Mouse (Mus musculus): ENCODE measurements around the gene Wscd1.
"Not testable (repeated sequence)": the region's sequence is repeated elsewhere in the genome, so short reads cannot be mapped to it uniquely, and the experiment has no call there.

Gene Wscd1

GRCm38 (mm10) chr11:71769744-71770143 is 20.0 kb downstream of the Wscd1 start:
- DNase-seq (ENCODE audit: low spot score), result no peak

- DNase-seq (ENCODE audit: low spot score), result no peak
These were observed 20.8 kb downstream of the Wscd1 start for GRCm38 (mm10) chr11:71770479-71770878.

- no peak for DNase-seq (ENCODE audit: low spot score)
These were observed 21.4 kb downstream of the Wscd1 start for GRCm38 (mm10) chr11:71771074-71771473.

GRCm38 (mm10) chr11:71772056-71772455 is 22.3 kb downstream of the Wscd1 start:
- DNase-seq (ENCODE audit: low spot score), result no peak

- no peak for DNase-seq (ENCODE audit: low spot score)
These were observed 23.1 kb downstream of the Wscd1 start for GRCm38 (mm10) chr11:71772802-71773201.

GRCm38 (mm10) chr11:71773986-71774767 is 24.5 kb downstream of the Wscd1 start:
- DNase-seq (ENCODE audit: low spot score), result no peak

- no peak for DNase-seq (ENCODE audit: low spot score)
These were observed 25.3 kb downstream of the Wscd1 start for GRCm38 (mm10) chr11:71775056-71775455.

GRCm38 (mm10) chr11:71779642-71780041 is 29.9 kb downstream of the Wscd1 start:
- no peak for DNase-seq (ENCODE audit: low spot score)

- DNase-seq (ENCODE audit: low spot score), result no peak
These were observed 32.1 kb downstream of the Wscd1 start for GRCm38 (mm10) chr11:71781737-71782354.

- DNase-seq (ENCODE audit: low spot score), result no peak
These were observed 35.8 kb downstream of the Wscd1 start for GRCm38 (mm10) chr11:71785499-71785898.

GRCm38 (mm10) chr11:71788209-71788608 is 38.5 kb downstream of the Wscd1 start:
- DNase-seq (ENCODE audit: low spot score), result no peak

- no peak for DNase-seq (ENCODE audit: low spot score)
These were observed 40.5 kb downstream of the Wscd1 start for GRCm38 (mm10) chr11:71790227-71790626.

- DNase-seq (ENCODE audit: low spot score), result no peak
These were observed 49.5 kb downstream of the Wscd1 start for GRCm38 (mm10) chr11:71799206-71799605.

GRCm38 (mm10) chr11:71808521-71808920 is 58.8 kb downstream of the Wscd1 start:
- DNase-seq (ENCODE audit: low spot score), result no peak

GRCm38 (mm10) chr11:71811828-71812227 is 62.1 kb downstream of the Wscd1 start:
- no peak for DNase-seq (ENCODE audit: low spot score)

GRCm38 (mm10) chr11:71812921-71813320 is 63.2 kb downstream of the Wscd1 start:
- DNase-seq (ENCODE audit: low spot score), result no peak

- DNase-seq (ENCODE audit: low spot score), result no peak
These were observed 64.8 kb downstream of the Wscd1 start for GRCm38 (mm10) chr11:71814511-71814910.

GRCm38 (mm10) chr11:71815326-71815725 is 65.6 kb downstream of the Wscd1 start:
- no peak for DNase-seq (ENCODE audit: low spot score)

- no peak for DNase-seq (ENCODE audit: low spot score)
These were observed 67.2 kb downstream of the Wscd1 start for GRCm38 (mm10) chr11:71816918-71817317.

GRCm38 (mm10) chr11:71817341-71817740 is 67.6 kb downstream of the Wscd1 start:
- DNase-seq (ENCODE audit: low spot score), result no peak

- DNase-seq (ENCODE audit: low spot score), result no peak
These were observed 68.4 kb downstream of the Wscd1 start for GRCm38 (mm10) chr11:71818111-71818510.

- DNase-seq (ENCODE audit: low spot score), result no peak
These were observed 70.2 kb downstream of the Wscd1 start for GRCm38 (mm10) chr11:71819901-71820300.

GRCm38 (mm10) chr11:71820847-71821246 is 71.1 kb downstream of the Wscd1 start:
- DNase-seq (ENCODE audit: low spot score), result no peak

GRCm38 (mm10) chr11:71821526-71821925 is 71.8 kb downstream of the Wscd1 start:
- DNase-seq (ENCODE audit: low spot score), result not testable (repeated sequence)

Data from ovary, adult 18-20 months (tissue).